Mouse (Mus musculus): Measurements from ENCODE around the gene D10Wsu102e.

- TF ChIP-seq CTCF (IDR thresholded peaks at IDR 0.05; ENCODE audit: low read depth, low read length) (no peak), POLR2A (IDR thresholded peaks at IDR 0.05; ENCODE audit: insufficient read depth, low read length) (no peak), EP300 (IDR thresholded peaks at IDR 0.05; ENCODE audit: insufficient read depth, low read depth, low read length) (peak; percentile 61; the same call in 1 of the 2 replicates)
These were observed 13.7 kb upstream of the D10Wsu102e start for GRCm38 (mm10) chr10:83346359-83346736.

All from ES-Bruce4 (cell line).